Mouse (Mus musculus) cortical plate, adult 2 months (tissue): ENCODE data around the gene Xbp1.

Experiments
- CTCF ChIP-seq: fragments of 200-500 bp; IDR thresholded peaks from 2 replicates; pipeline ENCODE4 v1.5.1; 2011; ENCODE audit warnings: mild to moderate bottlenecking, control low read depth, low read length; ENCODE audit not compliant: insufficient read depth; ENCODE audit errors: extremely low read depth
- POLR2A ChIP-seq: fragments of 200-500 bp; IDR thresholded peaks from 2 replicates; pipeline ENCODE4 v1.6.1; 2011; ENCODE audit warnings: mild to moderate bottlenecking, low read length, control low read depth; ENCODE audit not compliant: insufficient read depth; ENCODE audit errors: extremely low read depth

DNA sequence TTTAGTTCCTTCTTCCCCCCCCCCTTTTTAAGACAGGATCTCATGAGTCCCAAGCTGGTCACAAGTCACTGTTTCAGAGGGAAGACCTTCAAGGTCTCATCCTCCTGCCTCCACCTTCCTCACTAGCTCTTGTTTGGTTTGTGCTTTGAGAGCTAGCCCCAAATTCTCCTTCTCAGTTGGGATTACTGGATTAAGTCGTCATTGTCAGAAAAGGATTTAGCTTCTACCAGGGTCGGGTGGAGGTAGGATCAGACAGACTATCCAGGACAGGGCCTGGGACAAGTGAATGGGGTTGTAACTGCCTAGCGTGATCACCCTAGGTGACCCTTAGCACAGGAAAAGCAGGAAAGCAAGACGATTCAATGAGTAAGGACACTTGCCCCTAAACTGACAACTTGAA, 19.9 kb downstream of the Xbp1 start:
- TF ChIP-seq POLR2A (no peak), CTCF (no peak)
